Mouse (Mus musculus) layer of hippocampus, adult 18-20 months (tissue): Measurements from ENCODE around the gene Prkca. TPM values are rescaled to one million over a fixed set of nuclear protein-coding genes. Genes with fewer than 3 reads are reported as not detected.

ENCODE experiments used
- DNase-seq, 2 experiments: peaks; one replicate each; pipeline ENCODE4 v3.0.0; 2022; ENCODE audit warnings: low spot score in 2 of 2
- total RNA-seq, 2 experiments: library from RNA; stranded (reverse); gene quantifications; 2 replicates each; pipeline ENCODE4 v1.2.3; 2021

Prkca gene
- total RNA-seq, 2 experiments from 2014 or later, result 222 to 240 TPM

DNA sequence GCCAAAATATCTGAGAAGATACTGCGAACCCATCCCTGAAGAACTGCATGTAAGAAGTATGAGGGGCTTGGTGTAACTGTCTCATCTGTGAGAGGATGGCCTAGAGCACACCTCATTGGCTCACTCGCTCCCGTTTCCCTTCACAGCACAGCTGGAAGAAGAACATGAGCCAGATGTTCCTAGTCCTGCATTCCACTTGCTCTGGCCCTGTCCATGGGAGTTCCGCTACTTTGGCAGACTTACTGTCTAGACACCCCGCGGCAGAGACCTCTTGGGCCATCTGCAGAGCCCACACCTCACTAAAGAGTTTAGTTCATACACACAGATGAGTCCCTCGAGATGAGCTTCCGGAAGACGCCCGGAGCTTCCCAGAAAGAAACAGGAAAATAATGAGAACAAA lies 43.8 kb downstream of the Prkca start:
- no peak for DNase-seq

DNA sequence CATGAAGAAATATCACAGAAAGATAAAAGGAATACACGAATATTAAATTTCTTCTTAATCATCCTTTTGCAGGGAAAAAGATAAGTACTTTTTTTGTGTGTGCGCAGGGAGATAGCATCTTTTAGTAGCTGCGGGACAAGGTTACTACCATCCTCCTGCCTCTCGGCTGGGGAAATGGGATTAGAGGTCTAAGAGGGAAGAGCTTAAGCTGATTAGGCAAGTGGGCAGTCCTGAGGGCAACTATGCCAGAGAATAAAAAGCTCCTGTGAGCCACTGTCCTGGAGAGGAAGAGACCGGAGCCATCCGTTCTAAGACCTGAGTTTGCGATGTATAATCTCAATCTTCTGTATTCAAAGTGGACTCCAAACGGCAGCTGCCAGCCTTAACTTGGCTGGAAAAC lies 45.8 kb downstream of the Prkca start:
- no peak for DNase-seq

DNA sequence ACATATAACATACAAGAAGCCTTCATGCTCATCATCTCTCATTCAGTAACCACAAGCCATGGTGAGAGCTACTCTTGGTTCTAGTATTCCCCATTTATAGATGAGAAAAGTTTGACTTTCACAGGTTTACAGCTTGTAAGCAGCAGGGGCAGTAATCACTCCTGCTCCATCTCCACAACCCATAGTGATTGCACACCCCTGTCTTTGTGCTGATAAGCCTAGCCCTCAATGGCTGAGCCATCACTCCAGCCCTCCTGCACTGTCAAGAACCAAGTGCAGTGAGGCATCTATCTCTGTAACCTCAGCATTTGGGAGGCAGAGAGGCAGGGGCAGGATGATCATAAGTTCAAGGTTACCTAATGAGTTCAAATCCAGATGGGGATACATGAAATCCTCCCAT lies 48.4 kb downstream of the Prkca start:
- no peak for DNase-seq

DNA sequence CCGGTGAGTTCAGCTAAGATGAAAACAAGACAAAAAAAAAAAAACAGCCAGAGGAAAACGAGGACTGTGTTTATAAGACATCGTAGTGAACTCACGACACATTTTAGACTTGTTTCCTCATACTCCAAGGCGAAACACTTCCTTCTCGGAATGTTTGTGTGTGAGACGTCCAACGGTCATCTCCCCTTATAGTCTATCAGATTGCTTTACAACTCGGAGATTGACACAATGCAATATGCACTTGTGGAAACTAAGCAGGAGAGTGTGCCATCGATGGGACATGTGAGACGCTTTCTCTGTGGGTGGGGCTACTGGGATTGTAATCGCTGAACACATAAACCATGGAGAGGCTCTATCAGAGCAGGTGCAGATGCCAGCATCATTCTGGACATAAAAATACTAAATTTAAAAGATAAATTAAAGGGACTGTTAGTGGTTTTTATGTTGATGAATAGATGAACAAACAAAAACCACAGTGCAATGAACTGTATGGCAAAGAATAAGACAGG lies 49.4 kb downstream of the Prkca start:
- DNase-seq, result no peak

DNA sequence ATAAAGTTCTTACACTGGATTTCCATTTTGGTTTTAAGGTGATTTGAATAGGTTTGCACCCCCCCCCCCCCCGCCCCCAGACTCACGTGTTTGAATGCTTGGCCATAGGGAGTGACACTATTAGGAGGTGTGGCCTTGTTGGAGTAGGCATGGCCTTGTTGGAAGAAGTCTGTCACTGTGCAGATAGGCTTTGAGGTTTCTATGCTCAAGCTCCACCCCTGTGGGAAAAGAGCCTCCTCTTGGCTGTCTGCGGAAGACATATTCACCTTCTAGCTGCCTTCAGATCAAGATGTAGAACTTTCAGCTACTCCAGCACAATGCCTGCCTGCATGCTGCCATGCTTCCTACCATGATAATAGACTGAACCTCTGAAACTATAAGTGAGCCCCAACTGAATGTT lies 49.9 kb downstream of the Prkca start:
- no peak for DNase-seq

DNA sequence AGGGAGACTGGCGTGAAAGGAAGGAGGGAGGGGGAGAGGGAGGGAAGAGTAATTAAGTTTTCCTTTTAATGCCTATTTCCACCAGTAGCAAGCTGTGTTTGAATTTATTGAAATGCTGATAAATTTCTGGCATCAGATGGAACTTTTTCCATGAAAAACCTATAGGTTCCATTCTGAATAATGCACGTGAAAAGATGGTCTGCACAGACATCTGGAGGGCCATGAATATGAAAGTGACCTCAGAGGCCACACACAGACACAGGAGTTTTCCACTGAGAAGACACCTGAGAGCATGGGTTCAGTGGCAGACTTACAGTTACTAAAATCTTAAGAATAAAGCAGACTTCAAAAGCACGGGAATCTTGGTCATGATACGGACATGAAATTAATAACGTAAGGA lies 54.5 kb downstream of the Prkca start:
- DNase-seq, result no peak

DNA sequence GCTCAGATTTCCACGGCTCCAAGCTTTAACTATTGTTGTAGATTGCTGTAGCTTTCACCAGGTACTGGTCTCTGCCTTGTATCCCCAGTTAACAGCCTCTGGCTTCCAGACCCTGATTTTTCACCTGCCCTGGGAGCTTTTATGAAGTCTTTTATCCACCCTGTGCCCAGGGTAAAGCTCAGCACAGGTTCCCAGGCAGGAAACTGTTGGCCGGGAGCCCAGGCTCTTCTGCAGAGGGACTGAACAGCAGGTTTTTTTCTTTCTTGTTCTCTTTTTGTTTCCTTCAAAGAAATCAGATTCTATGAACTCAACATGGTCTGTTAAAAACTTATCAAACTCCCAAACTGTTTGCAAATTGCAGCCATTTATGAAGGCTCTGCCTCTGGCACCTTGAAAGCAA lies 56.4 kb downstream of the Prkca start:
- DNase-seq, result no peak

DNA sequence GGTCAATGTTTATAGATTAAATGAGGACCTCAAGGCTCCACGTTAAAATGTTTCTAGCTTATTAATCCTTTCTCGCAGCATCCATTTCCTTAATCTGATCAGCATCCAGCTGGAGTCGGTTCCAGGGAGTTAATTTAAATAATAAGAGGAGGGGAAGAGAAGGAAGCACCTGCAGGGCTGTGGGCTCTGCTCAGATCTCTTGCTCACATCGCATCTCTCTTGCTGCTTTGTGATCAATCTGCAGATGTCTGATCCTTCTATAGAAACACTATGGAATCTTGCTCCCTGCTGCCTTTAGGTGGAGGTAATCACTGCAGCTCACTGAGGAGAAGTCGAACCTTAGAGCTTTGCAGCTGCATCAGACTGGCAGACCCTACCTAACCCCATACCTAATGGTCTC lies 58.7 kb downstream of the Prkca start:
- DNase-seq, result no peak

DNA sequence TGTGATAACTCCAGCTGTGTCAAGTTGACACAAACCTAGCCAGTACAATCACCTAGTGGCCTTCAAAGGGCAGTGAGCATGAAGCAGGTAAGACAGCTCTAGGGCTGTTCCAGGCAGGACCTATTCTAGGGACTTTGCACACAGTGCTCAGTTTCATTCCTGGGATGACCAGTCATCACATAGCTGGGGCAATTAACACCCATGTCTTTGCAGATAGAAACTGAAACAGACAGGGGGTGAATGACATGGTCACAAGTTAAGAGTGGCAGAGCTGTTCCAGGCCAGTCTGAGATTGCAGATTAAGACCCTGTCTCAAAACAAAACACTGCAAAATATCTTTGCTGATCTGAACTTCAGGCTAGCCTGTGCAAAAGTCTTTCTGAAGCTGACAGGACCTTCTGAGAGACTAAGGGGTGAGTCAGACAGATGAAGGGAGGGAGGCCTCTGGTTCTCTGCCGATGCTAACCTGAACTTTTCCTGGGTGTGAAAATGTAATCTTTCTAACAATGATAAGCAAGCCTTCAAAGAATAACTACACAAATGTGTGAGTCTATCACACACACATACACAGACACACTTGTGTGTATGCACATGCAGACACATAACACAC lies 60.8 kb downstream of the Prkca start:
- no peak for DNase-seq

DNA sequence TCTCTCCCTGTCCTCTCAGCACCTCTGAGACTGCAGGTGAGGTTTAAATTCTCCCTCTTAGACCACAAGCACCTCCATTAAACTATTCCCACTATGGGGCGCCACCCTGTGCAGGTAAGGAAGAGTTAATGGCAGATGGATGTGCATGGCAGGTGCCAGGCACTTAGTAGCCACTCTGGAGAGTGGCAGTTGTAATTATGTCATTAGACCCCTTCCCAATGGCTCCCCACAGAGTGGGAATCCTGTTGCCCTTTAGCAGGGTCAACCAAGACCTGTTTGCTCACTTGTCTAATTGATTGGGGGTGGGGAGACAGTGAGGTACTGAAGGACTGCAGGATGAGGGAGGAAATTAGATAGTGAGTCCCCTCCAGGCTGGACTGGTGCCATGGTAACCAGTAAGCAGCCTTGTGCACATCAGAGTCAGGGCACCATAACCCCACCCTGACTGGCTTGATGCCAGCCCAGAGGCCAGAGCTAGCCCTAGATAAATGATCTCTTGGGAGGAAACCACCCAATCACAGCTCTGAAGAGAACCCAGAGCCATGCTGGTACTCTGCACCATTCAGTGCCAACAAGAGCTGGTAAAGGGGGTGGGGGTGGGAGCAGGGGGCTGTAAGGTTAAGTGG lies 63.9 kb downstream of the Prkca start:
- DNase-seq, result no peak

DNA sequence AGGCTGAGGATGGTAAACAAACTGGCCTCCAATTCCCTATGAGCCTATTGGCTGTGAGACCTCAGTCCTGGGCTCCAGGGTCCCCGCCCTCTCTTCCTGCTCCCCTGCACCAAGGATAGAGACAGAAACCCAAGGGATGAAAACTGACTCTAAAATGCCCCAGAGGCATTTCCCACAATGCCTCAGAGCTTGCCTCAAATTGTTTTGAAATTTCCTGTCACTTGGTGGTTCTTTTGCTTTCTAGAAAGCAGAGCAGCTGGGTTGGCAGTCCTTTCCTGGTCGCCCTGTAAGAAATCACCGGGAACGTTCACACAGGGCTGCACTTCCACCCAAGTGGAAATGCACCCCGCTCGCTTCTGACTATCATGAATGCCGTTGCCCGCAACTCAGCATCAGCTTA lies 66.6 kb downstream of the Prkca start:
- no peak for DNase-seq

DNA sequence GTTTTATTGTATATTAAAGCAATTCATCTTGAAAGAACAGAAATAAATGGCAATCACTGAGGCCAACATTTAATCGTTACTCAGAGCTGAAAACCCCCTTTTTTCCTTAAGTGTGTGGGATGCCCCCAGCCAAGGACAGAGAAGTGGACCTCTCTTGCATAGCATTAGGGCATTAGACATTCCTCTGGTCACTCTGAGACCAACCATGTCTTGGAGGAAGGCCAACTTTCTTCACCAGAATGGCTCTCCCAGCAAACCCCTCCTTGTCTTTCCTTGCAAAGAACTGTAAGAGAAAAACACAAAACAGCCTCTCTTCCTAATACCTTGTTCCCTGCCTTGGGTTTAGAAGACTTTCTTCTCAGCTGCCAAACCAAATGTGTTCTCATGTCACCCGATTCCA lies 67.6 kb downstream of the Prkca start:
- no peak for DNase-seq

DNA sequence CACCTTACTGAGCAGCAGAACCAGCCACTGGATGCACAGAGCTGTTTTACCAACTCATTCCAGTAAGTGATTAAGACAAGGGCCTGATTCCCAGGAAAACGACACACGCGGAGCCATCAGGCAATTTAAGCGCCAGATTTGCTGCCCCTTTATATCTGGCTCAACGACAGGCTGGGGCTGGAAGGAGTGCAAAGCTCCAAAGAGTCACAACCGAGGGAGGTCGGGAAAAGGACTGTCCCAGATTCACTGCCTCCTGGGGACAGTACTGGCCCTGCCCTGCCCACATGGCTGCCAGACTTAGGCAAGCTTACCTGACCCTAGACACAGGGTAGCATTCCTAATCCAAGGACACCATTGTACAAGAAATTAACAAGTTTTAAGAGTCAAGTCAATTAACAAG lies 69.7 kb downstream of the Prkca start:
- DNase-seq, result no peak

DNA sequence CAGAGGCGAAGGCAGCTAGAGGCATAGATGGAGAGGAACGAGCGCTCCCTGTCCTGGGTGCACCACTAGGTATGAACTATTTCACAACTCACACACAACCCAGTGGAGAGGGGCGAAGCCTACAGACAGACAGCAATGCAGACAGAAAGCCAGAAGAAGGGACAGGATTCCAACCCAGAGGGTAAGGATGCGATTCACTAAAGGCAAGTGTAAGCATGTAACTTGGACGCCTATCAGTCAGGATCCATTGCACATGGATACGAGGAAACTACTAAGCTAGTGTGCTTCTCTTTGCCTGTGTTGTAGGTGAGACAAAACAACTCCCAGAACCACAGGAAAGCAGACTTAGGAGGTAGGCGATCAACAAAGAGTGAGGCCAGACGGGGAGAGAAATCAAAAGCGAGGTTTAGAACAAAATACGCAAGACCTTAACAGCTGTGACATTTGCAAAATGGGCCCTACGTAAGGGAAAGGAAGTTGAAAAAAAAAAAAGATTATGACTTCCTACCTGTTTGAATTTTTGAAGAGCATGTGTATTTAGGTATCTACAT lies 70.2 kb downstream of the Prkca start:
- no peak for DNase-seq

DNA sequence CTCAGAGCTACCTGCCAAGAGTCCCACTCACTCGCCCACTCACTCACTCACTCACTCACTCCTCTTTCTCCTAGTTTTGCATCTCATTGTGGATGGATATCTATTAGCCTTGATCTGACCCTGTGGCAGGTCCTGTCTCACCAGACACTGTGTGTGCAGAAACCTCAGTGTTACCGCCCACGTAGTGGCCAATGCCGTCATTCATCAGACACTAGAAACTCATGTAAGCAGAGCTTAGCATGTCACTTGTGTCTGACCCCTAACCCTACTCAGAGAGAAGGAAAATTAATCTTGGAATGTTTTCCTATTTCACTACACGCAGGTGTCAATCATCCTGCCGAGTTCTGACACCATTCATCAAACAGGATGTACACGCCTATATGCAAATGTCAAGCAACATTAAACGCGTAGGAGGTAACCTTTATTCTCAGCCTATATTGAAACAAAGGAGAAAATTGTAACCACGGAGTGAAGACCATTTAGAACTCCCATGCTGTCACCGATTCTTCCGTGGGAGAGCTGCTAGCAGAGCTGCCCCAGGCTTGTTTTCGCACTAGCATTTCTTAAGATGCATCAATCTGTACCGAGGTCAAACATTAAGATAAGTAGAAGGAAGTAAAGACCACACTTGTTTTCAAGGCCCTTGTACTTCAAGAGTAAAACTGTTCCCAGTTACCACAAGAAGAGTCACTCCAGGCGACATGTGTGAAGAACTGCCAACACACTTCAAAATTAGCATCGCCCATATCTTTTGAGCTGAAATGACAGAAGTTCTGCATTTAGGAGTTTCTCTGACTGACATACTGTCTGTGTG lies 70.9 kb downstream of the Prkca start:
- DNase-seq, result peak in 1 of 2 experiments; percentile 52

DNA sequence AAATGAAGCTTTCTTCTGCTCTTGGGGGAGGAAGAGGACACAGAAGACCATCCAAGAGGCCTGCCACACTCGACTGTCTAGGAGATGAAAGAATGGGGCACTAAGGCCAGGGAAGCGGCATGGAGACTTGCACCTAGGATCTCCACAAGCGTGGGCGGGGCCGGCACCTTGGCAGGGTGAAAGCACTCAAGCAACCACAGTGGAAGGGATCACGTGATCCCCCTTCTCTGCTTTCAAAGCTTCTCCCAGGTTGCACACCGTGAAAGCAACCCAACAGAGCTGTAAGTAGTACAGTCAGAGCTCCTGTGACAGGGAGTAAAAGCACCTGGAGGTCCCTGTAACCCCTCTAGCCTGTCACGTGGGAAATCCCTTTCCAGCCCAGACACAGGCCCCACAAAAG lies 72.4 kb downstream of the Prkca start:
- no peak for DNase-seq

DNA sequence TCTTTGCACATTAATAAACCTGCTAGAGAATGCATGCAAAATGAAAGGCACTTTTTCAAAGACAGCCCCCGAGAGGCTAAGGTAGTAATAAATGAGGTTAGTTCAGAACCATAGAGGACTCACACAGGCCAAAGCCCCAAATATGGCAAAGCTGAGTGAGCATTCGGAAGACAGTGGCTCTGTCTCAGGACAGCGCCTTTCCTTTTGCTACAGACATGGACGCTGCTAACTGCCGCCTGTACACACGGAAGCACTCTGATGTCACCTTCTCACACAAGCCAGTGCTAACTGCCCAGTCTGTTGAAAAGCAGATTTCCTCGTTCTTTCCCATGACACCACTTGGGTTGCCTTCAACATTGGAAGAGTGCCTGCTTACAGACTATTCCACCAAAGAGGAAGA lies 74.2 kb downstream of the Prkca start:
- no peak for DNase-seq

DNA sequence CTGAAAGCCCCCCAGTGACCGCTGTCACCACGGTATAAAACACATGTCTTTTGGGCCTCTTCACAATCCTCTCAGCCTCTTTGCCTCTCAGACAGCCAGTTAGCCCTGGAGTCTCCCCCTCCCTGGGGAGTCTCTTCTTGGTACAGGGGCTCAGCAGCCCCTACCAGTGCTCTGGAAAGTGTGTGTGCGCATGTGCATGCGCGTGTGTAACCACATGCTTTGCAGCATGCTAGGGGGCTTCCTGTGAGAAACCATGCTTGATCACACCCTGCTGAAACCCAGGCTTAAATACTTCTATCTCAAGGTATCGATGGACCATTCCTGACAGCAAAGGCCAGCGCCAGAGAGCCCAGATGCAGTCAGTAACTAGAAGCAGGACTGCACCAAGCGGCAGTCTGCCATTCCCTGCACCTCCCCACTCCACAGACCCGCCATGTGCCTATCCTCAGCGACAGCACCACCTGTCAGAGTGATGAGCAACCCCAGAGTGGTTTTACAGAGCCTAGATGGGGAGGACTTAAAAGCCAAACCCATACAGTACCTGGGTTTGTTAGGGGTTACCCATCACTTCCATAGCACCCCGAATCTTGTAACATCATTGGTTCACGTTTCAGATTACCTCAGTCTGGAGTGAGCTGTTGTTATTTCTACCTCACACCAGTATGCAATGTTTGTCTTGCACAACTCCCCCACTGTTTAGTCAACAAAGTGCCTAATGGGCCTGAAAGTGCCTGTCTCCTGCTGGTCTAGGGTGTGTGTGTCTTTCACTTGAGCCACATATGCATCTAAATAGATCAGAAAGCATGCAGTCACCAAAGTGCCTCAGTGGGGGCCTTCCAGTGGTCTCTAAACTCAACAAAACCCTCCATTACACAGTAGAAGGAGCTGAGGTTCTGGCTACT lies 75.1 kb downstream of the Prkca start:
- DNase-seq, result no peak

DNA sequence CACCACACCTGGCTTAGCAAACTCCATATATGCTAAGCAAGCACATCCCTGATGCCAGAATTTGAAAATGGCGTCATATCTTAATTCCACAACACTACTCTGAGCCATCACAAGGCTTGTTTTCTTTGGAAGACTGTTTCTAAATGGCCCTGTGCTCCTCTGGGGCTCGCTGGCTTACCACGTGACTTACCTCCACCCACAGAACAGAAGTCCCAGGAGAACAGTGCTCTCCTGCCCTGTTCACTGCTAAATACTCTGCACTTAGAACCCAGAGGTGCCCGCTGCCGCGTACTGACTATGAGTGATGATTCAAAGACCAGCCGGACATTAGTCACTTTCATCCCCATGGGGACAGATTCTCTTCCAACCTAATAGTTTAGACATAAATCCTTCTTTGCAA lies 75.9 kb downstream of the Prkca start:
- DNase-seq, result no peak

DNA sequence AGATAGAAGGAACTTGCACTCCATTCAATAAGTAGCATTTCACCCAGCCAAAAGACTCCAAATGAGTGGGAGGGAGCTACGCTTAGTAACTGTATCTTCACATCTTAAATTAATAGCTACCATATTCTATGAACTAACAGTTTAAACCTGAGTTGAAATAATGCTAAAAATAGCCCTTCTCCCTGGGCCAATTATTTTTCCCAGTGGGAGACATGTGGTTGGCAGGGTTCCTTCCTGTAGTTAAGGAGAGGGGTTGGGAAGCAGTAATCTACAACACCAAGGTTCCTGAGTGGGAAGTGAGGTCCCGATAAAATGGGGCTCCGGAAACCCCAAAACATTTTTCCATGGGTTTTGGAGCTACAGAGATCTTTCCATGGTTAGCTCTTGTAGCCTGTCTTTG lies 76.7 kb downstream of the Prkca start:
- DNase-seq, result no peak

DNA sequence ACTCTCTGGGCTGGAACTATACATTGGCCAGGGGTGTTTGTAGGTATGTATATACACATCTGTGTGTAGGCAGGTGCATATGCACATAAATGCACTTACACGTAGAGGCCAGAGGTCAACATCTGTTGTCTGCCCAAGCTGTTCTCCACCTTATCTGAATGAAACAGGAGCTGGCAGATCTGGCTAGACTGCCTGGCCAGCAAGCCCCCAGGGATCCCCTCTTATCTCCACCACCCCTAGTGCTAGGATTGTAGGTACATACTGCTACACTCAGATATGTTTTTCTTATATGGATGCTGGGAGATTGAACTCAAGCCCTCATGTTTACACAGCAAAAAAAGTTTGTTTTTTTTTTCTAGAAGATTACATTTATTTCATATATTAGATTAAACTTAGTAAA lies 79.9 kb downstream of the Prkca start:
- DNase-seq, result no peak
